ENCODE assay signal across 10 mouse cellular contexts in the genomic region with DNA sequence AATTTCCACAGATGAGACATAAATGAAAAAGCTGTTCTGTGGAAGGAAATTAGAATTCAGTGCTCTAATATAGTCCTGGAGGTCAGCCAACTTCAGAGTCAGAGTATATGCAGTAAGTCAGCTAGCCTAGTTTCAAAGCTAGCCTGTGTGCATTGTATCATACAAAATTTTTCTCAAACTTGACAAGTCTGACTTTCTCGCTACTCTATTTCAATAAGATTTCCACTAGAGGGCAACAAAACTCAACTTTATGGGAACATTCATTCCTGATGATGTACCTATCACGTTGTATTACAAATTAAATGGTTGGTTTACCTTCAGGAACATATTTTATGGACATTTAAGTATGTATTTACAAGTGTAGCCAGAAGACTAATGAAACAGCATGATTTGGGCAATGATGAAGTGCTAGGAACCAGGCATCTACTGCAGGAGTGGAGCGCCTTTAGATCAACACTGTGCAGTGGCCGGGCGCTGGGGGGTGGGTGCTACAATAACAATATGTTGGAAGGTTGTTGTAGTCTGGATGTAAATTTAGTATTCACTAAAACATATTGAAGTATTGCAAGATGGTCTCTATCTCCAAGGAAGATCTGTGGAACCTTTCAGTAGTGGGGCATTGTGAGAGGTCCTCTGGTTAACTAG. TPM values are rescaled to one million over a fixed set of nuclear protein-coding genes. Genes with fewer than 3 reads are reported as not detected.
DNase-seq lines count a peak whose midpoint lies in the region; ATAC-seq and TF ChIP-seq lines count a peak whose summit lies in the region.
"Had no signal": no experiment of that assay in that cellular context is flagged by ENCODE, and none has a peak within 500 bp of the region (broad histone marks: within the 10 kb centered on the region; RNA-seq: fewer than 3 reads in every experiment).

No protein-coding gene starts in this region.

- ATAC-seq in heart, postnatal 0 days (ENCODE audit: insufficient read depth, low read depth), result no peak
- ATAC-seq in neural tube, embryonic 14.5 days (ENCODE audit: low read depth), result 0 out of 2 replicates have a peak, but pooled peaks have one; percentile 51
- peak; percentile 60; the same call in 1 of the 2 replicates for ATAC-seq in forebrain, postnatal 0 days
- no peak for ATAC-seq in kidney, embryonic 16.5 days (ENCODE audit: low FRiP score, low TSS enrichment)

- no peak overlapping the region for H3K9ac ChIP-seq in heart, postnatal 0 days (replicated peaks; ENCODE audit: low read depth, low read length)
- no peak overlapping the region for H3K9ac ChIP-seq in neural tube, embryonic 14.5 days (replicated peaks; ENCODE audit: low read depth, low read length)
- H3K9ac ChIP-seq in forebrain, postnatal 0 days, result no peak overlapping the region
- H3K9ac ChIP-seq in kidney, embryonic 16.5 days (replicated peaks; ENCODE audit: low read length), result no peak overlapping the region

- TF ChIP-seq CTCF in heart, postnatal 0 days (IDR thresholded peaks at IDR 0.05; ENCODE audit: low read depth), result peak; percentile 44
- TF ChIP-seq CTCF in forebrain, postnatal 0 days (IDR thresholded peaks at IDR 0.05; ENCODE audit: low read depth), result peak; percentile 65

- no peak overlapping the region for H3K27ac ChIP-seq in heart, postnatal 0 days (ENCODE audit: low read depth)
- no peak overlapping the region for H3K27ac ChIP-seq in neural tube, embryonic 14.5 days (ENCODE audit: low read depth, low read length)
- no peak overlapping the region for H3K27ac ChIP-seq in forebrain, postnatal 0 days (ENCODE audit: low read depth, low read length)
- no peak overlapping the region for H3K27ac ChIP-seq in kidney, embryonic 16.5 days (ENCODE audit: low read length)
- H3K27ac ChIP-seq: macrophage had no signal

- no peaks in the 10 kb centered on the region for H3K36me3 ChIP-seq in heart, postnatal 0 days (replicated peaks; ENCODE audit: control insufficient read depth, insufficient read depth, low read length)
- no peaks in the 10 kb centered on the region for H3K36me3 ChIP-seq in neural tube, embryonic 14.5 days (ENCODE audit: control insufficient read depth, insufficient read depth, low read length)
- H3K36me3 ChIP-seq in forebrain, postnatal 0 days (ENCODE audit: insufficient read depth), result no peaks in the 10 kb centered on the region
- no peaks in the 10 kb centered on the region for H3K36me3 ChIP-seq in kidney, embryonic 16.5 days (ENCODE audit: insufficient read depth, low read length)

- DNase-seq in heart, postnatal 0 days (ENCODE audit: low spot score), result peak; percentile 28
- DNase-seq in heart, adult 11 months, result no peak
- no peak for DNase-seq in neural tube, embryonic 10.5 days (ENCODE audit: extremely low spot score, low spot score)
- peak; percentile 59 for DNase-seq in forebrain, postnatal 0 days
- DNase-seq in adrenal gland, postnatal 25 days, result no peak
- DNase-seq in frontal cortex, postnatal 14 days (ENCODE audit: low spot score in 2 of 2), result no peak
- DNase-seq: heart, postnatal 36 days had no signal

- H3K4me2 ChIP-seq in heart, postnatal 0 days (ENCODE audit: low read depth, low read length), result no peak overlapping the region
- no peak overlapping the region for H3K4me2 ChIP-seq in neural tube, embryonic 14.5 days (ENCODE audit: low read depth, low read length)
- H3K4me2 ChIP-seq in forebrain, postnatal 0 days (ENCODE audit: low read depth), result no peak overlapping the region
- no peak overlapping the region for H3K4me2 ChIP-seq in kidney, embryonic 16.5 days (replicated peaks; ENCODE audit: low read depth, low read length)

- H3K4me1 ChIP-seq in heart, postnatal 0 days (ENCODE audit: control insufficient read depth, insufficient read depth), result no peaks in the 10 kb centered on the region
- H3K4me1 ChIP-seq in neural tube, embryonic 14.5 days (ENCODE audit: control insufficient read depth, insufficient read depth, low read length), result no peaks in the 10 kb centered on the region
- no peaks in the 10 kb centered on the region for H3K4me1 ChIP-seq in forebrain, postnatal 0 days (ENCODE audit: insufficient read depth)
- no peaks in the 10 kb centered on the region for H3K4me1 ChIP-seq in kidney, embryonic 16.5 days (ENCODE audit: insufficient read depth, low read length)

- no peak overlapping the region for H3K4me3 ChIP-seq in heart, postnatal 0 days (ENCODE audit: low read depth, low read length)
- no peak overlapping the region for H3K4me3 ChIP-seq in neural tube, embryonic 14.5 days (ENCODE audit: low read depth, low read length)
- no peak overlapping the region for H3K4me3 ChIP-seq in forebrain, postnatal 0 days (ENCODE audit: low read depth, low read length)
- no peak overlapping the region for H3K4me3 ChIP-seq in kidney, embryonic 16.5 days (ENCODE audit: low read length)

- H3K9me3 ChIP-seq in heart, postnatal 0 days (replicated peaks; ENCODE audit: control insufficient read depth, low read length), result no peaks in the 10 kb centered on the region
- H3K9me3 ChIP-seq in neural tube, embryonic 14.5 days (ENCODE audit: control insufficient read depth, low read length), result no peaks in the 10 kb centered on the region
- no peaks in the 10 kb centered on the region for H3K9me3 ChIP-seq in forebrain, postnatal 0 days (ENCODE audit: low read length)
- no peaks in the 10 kb centered on the region for H3K9me3 ChIP-seq in kidney, embryonic 16.5 days (ENCODE audit: low read length)

- no peaks in the 10 kb centered on the region for H3K27me3 ChIP-seq in heart, postnatal 0 days (ENCODE audit: control insufficient read depth, insufficient read depth, low read length)
- no peaks in the 10 kb centered on the region for H3K27me3 ChIP-seq in neural tube, embryonic 14.5 days (ENCODE audit: control insufficient read depth, insufficient read depth, low read length)
- H3K27me3 ChIP-seq in forebrain, postnatal 0 days (ENCODE audit: insufficient read depth, low read length), result no peaks in the 10 kb centered on the region
- H3K27me3 ChIP-seq in kidney, embryonic 16.5 days (ENCODE audit: insufficient read depth, low read length), result no peaks in the 10 kb centered on the region

- WGBS in heart, postnatal 0 days, result 60% methylated on average over 5 of the region's 5 CpGs
- WGBS in neural tube, embryonic 14.5 days, result 59% methylated on average over 5 of the region's 5 CpGs
- WGBS in forebrain, postnatal 0 days, result 60% methylated on average over 5 of the region's 5 CpGs
- WGBS in kidney, embryonic 16.5 days, result 59% methylated on average over 5 of the region's 5 CpGs

- no peak for TF ChIP-seq EP300 in heart, postnatal 0 days (IDR thresholded peaks at IDR 0.05; ENCODE audit: low read depth)

RNA-seq across cellular contexts. Expression of gene Asz1, which starts 21.6 kb away (rescaled TPM):
- total RNA-seq in heart, postnatal 0 days (2014; rRNA removed; ENCODE audit: low replicate concordance), result not detected in 2 replicates
- not detected in 2 replicates for polyA plus RNA-seq in heart, postnatal 0 days (2015; fragmentation: Nextera tagmentation; extraction: Ambion mirVana)
- not detected in 2 replicates for polyA plus RNA-seq in neural tube, embryonic 14.5 days (2014; fragmentation: Nextera tagmentation; extraction: Ambion mirVana)
- total RNA-seq in forebrain, postnatal 0 days (2014; rRNA removed), result not detected in 2 replicates
- not detected in 2 replicates for polyA plus RNA-seq in forebrain, postnatal 0 days (2015; fragmentation: Nextera tagmentation; extraction: Ambion mirVana)
- total RNA-seq in adrenal gland, postnatal 25 days (2021), result not detected in 2 replicates
- polyA plus RNA-seq in kidney, embryonic 16.5 days (2015; fragmentation: Nextera tagmentation; extraction: Ambion mirVana), result 0.32 TPM in 1 of 2 replicates, not detected in the other
- total RNA-seq: heart, postnatal 36 days had no signal
- polyA plus RNA-seq: macrophage had no signal

RNA-seq across cellular contexts. Expression of gene Wnt2, which starts 56.9 kb away (rescaled TPM):
- total RNA-seq in heart, postnatal 0 days (2014; rRNA removed; ENCODE audit: low replicate concordance), result 2.3 and 3.6 TPM in 2 replicates
- 1.9 and 2.3 TPM in 2 replicates for polyA plus RNA-seq in heart, postnatal 0 days (2015; fragmentation: Nextera tagmentation; extraction: Ambion mirVana)
- 0.60 and 0.64 TPM in 2 replicates for polyA plus RNA-seq in neural tube, embryonic 14.5 days (2014; fragmentation: Nextera tagmentation; extraction: Ambion mirVana)
- 1.6 and 1.8 TPM in 2 replicates for total RNA-seq in forebrain, postnatal 0 days (2014; rRNA removed)
- 0.82 and 1.2 TPM in 2 replicates for polyA plus RNA-seq in forebrain, postnatal 0 days (2015; fragmentation: Nextera tagmentation; extraction: Ambion mirVana)
- 0.12 and 0.38 TPM in 2 replicates for total RNA-seq in adrenal gland, postnatal 25 days (2021)
- polyA plus RNA-seq in kidney, embryonic 16.5 days (2015; fragmentation: Nextera tagmentation; extraction: Ambion mirVana), result 0.89 and 3.8 TPM in 2 replicates
- polyA plus RNA-seq: macrophage had no signal

Comparison
In these comparisons a context has a peak if more than half of its experiments do, and no peak if none do; other contexts are left out.
1. DNase-seq: peak in heart, postnatal 0 days (single experiment) and forebrain, postnatal 0 days (single experiment); none in heart, adult 11 months (single experiment), neural tube, embryonic 10.5 days (single experiment), adrenal gland, postnatal 25 days (single experiment) and frontal cortex, postnatal 14 days (0 of 2).
2. ATAC-seq: peak in neural tube, embryonic 14.5 days (single experiment) and forebrain, postnatal 0 days (single experiment); none in heart, postnatal 0 days (single experiment) and kidney, embryonic 16.5 days (single experiment).